Mouse (Mus musculus): ENCODE data around the gene Angel1.

GRCm38 (mm10) chr12:86659447-86659968, 66.8 kb downstream of the Angel1 start:
- TF ChIP-seq CTCF (IDR thresholded peaks at IDR 0.05 in 2 of 3, conservative IDR thresholded peaks at IDR 0.05 in 1 of 3; ENCODE audit: control insufficient read depth in 1 of 3, insufficient read depth in 1 of 3, low read depth in 2 of 3, low read length in 3 of 3, poor library complexity in 1 of 3, severe bottlenecking in 1 of 3) (no peak), ZKSCAN1 (IDR thresholded peaks at IDR 0.05; ENCODE audit: low read depth, low read length) (no peak), ETS1 (IDR thresholded peaks at IDR 0.05; ENCODE audit: low read depth, low read length) (no peak), GATA1 (IDR thresholded peaks at IDR 0.05; ENCODE audit: low read depth, low read length) (no peak), MAX (IDR thresholded peaks at IDR 0.05; ENCODE audit: low read length) (no peak), CHD2 (IDR thresholded peaks at IDR 0.05; ENCODE audit: low read length) (no peak), ZMIZ1 (IDR thresholded peaks at IDR 0.05; ENCODE audit: low read depth, low read length) (no peak), POLR2A (IDR thresholded peaks at IDR 0.05; ENCODE audit: control insufficient read depth in 1 of 2, insufficient read depth in 1 of 2, low read depth in 1 of 2, low read length in 2 of 2, poor library complexity in 1 of 2) (no peak), GABPA (IDR thresholded peaks at IDR 0.05; ENCODE audit: low read depth, low read length) (no peak), TAL1 (IDR thresholded peaks at IDR 0.05; ENCODE audit: low read length) (no peak), BHLHE40 (IDR thresholded peaks at IDR 0.05; ENCODE audit: borderline replicate concordance, low read depth, low read length) (no peak), POLR2AphosphoS2 (IDR thresholded peaks at IDR 0.05; ENCODE audit: low read length) (no peak), MYC (IDR thresholded peaks at IDR 0.05; ENCODE audit: low read depth, low read length) (no peak), MAFK (IDR thresholded peaks at IDR 0.05; ENCODE audit: borderline replicate concordance, low read depth, low read length) (no peak)

Measured in MEL (cell line).